Mouse (Mus musculus) heart, adult 2 months (tissue): ENCODE results near the gene Bend5. TPM values are rescaled to one million over a fixed set of nuclear protein-coding genes. Genes with fewer than 3 reads are reported as not detected.

Source experiments
- DNase-seq, 2 experiments: peaks; one replicate each; pipeline ENCODE4 v3.0.0; 2021
- H3K27ac ChIP-seq: fragments of 200-600 bp; 2 replicates; pipeline ENCODE4 v1.8.1; 2022
- H3K27me3 ChIP-seq: fragments of 200-500 bp; 2 replicates; pipeline ENCODE4 v1.6.1; 2012; ENCODE audit warnings: mild to moderate bottlenecking, low read length, inconsistent platforms, mixed read lengths; ENCODE audit not compliant: control insufficient read depth, insufficient read depth
- H3K36me3 ChIP-seq: fragments of 200-500 bp; 2 replicates; pipeline ENCODE4 v1.6.1; 2012; ENCODE audit warnings: low read length, inconsistent platforms; ENCODE audit not compliant: control insufficient read depth, insufficient read depth
- H3K4me1 ChIP-seq: fragments of 200-500 bp; 2 replicates; pipeline ENCODE4 v1.6.1; 2011; ENCODE audit warnings: low read length; ENCODE audit not compliant: control insufficient read depth, insufficient read depth
- H3K4me3 ChIP-seq: fragments of 200-600 bp; 2 replicates; pipeline ENCODE4 v1.8.1; 2022
- H3K79me2 ChIP-seq: fragments of 200-500 bp; replicated peaks from 2 replicates; pipeline ENCODE4 v1.6.1; 2012; ENCODE audit warnings: mild to moderate bottlenecking, inconsistent platforms, low read length, moderate library complexity, mixed read lengths; ENCODE audit not compliant: control insufficient read depth, insufficient read depth
- H3K9ac ChIP-seq: fragments of 200-500 bp; 2 replicates; pipeline ENCODE4 v1.6.1; 2012; ENCODE audit warnings: low read depth, mild to moderate bottlenecking, control low read depth, inconsistent platforms, low read length, mixed read lengths
- CTCF ChIP-seq: fragments of 200-600 bp; IDR thresholded peaks from 2 replicates; pipeline ENCODE4 v1.8.1; 2022; ENCODE audit warnings: antibody characterized with exemption, mild to moderate bottlenecking, moderate library complexity
- EP300 ChIP-seq: fragments of 200-500 bp; IDR thresholded peaks from 2 replicates; pipeline ENCODE4 v1.6.1; 2011; ENCODE audit warnings: low read depth, low read length, control low read depth; ENCODE audit not compliant: insufficient read depth
- POLR2A ChIP-seq: fragments of 200-500 bp; IDR thresholded peaks from 2 replicates; pipeline ENCODE4 v1.6.1; 2011; ENCODE audit warnings: mild to moderate bottlenecking, low read depth, low read length, control low read depth; ENCODE audit not compliant: insufficient read depth
- WGBS: fragments of 180-500 bp; shearing (Covaris S2); methylation state at CpG from one replicate; pipeline ENCODE4 v1.1.7; 2018; 5-methylcytosine and 5-hydroxymethylcytosine counted together
- intact Hi-C: fragments of 180-260 bp; cut with DNase I; formaldehyde crosslinking; loops from one replicate; pipeline ENCODE4 v1.15.1; 2025
- polyA plus RNA-seq: library from polyadenylated mRNA; depleted of rRNA; stranded (reverse); fragments of >200 nt; gene quantifications from 2 replicates; pipeline ENCODE4 v1.2.3, GENCODE M21; 2012
- total RNA-seq, 2 experiments: library from RNA; stranded (reverse); gene quantifications; 2 replicates each; pipeline ENCODE4 v1.2.3; 2021

Gene Bend5
- total and polyA plus RNA-seq, 3 experiments, result 3.8 to 8.1 (median 5.4) TPM

GRCm38 (mm10) chr4:111416551-111416950, 1.7 kb downstream of the Bend5 start:
- intact Hi-C loops, result no loop called here
- H3K79me2 ChIP-seq, result no peaks in the 10 kb centered on the region
- no peak overlapping the region for H3K9ac ChIP-seq
- DNase-seq, result no peak
- H3K4me3 ChIP-seq, result no peak overlapping the region
- peaks cover 7% of the 10 kb centered on the region for H3K36me3 ChIP-seq
- H3K4me1 ChIP-seq, result peaks cover 4% of the 10 kb centered on the region
- 49% methylated on average over 3 of the region's 3 CpGs for WGBS
- H3K27ac ChIP-seq, result no peak overlapping the region
- TF ChIP-seq EP300 (no peak), CTCF (no peak), POLR2A (no peak)
- H3K27me3 ChIP-seq, result no peaks in the 10 kb centered on the region

- DNase-seq, result no peak
- intact Hi-C loops, result no loop called here
- Histone ChIP-seq H3K9ac (no peak overlapping the region), H3K4me3 (no peak overlapping the region), H3K27me3 (no peaks in the 10 kb centered on the region), H3K27ac (no peak overlapping the region), H3K36me3 (peaks cover 7% of the 10 kb centered on the region), H3K79me2 (no peaks in the 10 kb centered on the region), H3K4me1 (peaks cover 4% of the 10 kb centered on the region)
- WGBS, result 92% methylated on average over 5 of the region's 5 CpGs
- no peak for TF ChIP-seq EP300
Measured at GRCm38 (mm10) chr4:111417716-111418115, 2.9 kb downstream of the Bend5 start.

DNA sequence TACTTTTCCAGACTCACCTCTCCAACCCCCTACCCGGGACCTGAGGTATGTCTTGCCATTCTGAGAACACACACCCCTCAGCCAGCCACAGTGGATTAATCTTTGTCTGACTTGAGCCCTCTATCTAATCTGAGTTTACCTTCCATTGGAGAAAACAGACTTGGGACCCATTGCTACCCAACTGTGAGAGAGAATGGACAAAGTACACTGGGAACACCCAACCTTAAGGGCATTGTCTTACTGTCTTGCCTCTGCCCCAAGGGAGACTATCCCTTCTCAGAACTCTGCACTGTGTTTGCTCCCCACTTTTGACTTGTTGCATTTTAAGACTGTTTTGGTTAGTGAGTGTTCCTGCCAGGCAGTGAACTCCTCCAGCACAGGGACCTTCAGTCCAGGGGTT, 4.7 kb downstream of the Bend5 start:
- H3K4me1 ChIP-seq, result peaks cover 4% of the 10 kb centered on the region
- DNase-seq, result no peak
- intact Hi-C loops, result no loop called here
- WGBS, result 84% methylated on average over 1 of the region's 1 CpGs
- no peak for TF ChIP-seq EP300
- no peak for TF ChIP-seq POLR2A
- TF ChIP-seq CTCF, result no peak
- no peak overlapping the region for H3K9ac ChIP-seq
- H3K36me3 ChIP-seq, result peaks cover 7% of the 10 kb centered on the region
- H3K27me3 ChIP-seq, result no peaks in the 10 kb centered on the region
- no peaks in the 10 kb centered on the region for H3K79me2 ChIP-seq
- no peak overlapping the region for H3K27ac ChIP-seq
- no peak overlapping the region for H3K4me3 ChIP-seq

DNA sequence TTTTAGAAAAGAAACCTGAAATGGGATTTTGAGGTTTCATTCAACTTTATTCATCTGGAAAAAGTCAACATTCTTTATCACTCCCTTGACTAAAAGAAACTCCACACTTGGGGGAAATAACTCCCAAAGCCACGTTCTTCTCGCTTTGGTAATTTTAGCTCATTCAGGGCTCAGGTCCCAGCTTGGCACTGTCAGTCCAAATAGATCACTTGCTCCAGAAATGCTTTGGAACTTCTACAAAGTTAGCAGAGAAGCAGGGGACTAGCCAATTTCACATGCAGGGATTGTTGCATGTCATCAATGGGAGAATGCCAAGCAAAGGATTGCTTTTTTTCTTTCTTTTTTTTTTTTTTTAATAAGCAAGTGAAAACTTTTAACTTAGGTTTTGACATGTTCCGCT, 5.2 kb downstream of the Bend5 start:
- 56% methylated on average over 3 of the region's 3 CpGs for WGBS
- TF ChIP-seq POLR2A (no peak), EP300 (no peak), CTCF (no peak)
- peak in 1 of 2 experiments; percentile 53 for DNase-seq
- Histone ChIP-seq H3K4me3 (no peak overlapping the region), H3K36me3 (peaks cover 7% of the 10 kb centered on the region), H3K9ac (no peak overlapping the region), H3K4me1 (peaks cover 4% of the 10 kb centered on the region), H3K27me3 (no peaks in the 10 kb centered on the region), H3K27ac (no peak overlapping the region), H3K79me2 (no peaks in the 10 kb centered on the region)
- intact Hi-C loops, result no loop called here

DNA sequence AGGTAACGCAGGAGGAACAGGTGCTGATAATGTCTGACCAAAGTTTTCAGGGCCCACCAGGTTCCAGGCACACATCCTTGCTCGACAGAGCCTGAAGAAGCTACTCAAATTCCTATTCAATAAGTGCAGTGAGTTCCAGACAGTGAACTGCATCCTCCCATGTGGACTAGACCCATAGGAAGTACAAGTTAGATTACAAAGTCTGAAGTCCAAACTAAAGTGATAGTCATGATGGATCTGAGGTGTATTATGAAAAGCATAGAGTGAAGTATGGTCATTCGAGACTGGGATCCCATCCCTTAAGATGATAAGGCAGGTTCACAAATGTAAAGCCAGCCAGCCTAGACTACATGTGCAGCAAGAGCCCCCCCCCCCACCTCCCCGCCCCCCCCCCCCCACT, 6.1 kb downstream of the Bend5 start:
- Histone ChIP-seq H3K4me3 (no peak overlapping the region), H3K9ac (no peak overlapping the region), H3K36me3 (peaks cover 7% of the 10 kb centered on the region), H3K27ac (no peak overlapping the region), H3K79me2 (no peaks in the 10 kb centered on the region), H3K4me1 (peaks cover 6% of the 10 kb centered on the region), H3K27me3 (no peaks in the 10 kb centered on the region)
- DNase-seq, result no peak
- no peak for TF ChIP-seq POLR2A
- 86% methylated on average over 4 of the region's 4 CpGs for WGBS
- intact Hi-C loops, result no loop called here

GRCm38 (mm10) chr4:111421785-111422184, 7.0 kb downstream of the Bend5 start:
- no peak for DNase-seq
- 85% methylated on average over 6 of the region's 6 CpGs for WGBS
- Histone ChIP-seq H3K36me3 (peaks cover 7% of the 10 kb centered on the region), H3K9ac (no peak overlapping the region), H3K27me3 (no peaks in the 10 kb centered on the region), H3K27ac (no peak overlapping the region), H3K4me1 (peaks cover 4% of the 10 kb centered on the region), H3K4me3 (no peak overlapping the region), H3K79me2 (no peaks in the 10 kb centered on the region)
- intact Hi-C loops, result no loop called here
- no peak for TF ChIP-seq EP300
- no peak for TF ChIP-seq POLR2A
- no peak for TF ChIP-seq CTCF

- TF ChIP-seq CTCF (no peak), POLR2A (no peak), EP300 (no peak)
- H3K27ac ChIP-seq, result no peak overlapping the region
- peaks cover 4% of the 10 kb centered on the region for H3K4me1 ChIP-seq
- H3K36me3 ChIP-seq, result peaks cover 6% of the 10 kb centered on the region
- no peak for DNase-seq
- 94% methylated on average over 1 of the region's 1 CpGs for WGBS
- intact Hi-C loops, result no loop called here
- no peak overlapping the region for H3K9ac ChIP-seq
- H3K79me2 ChIP-seq, result no peaks in the 10 kb centered on the region
- no peak overlapping the region for H3K4me3 ChIP-seq
- no peaks in the 10 kb centered on the region for H3K27me3 ChIP-seq
Measured at GRCm38 (mm10) chr4:111424371-111424950, 9.7 kb downstream of the Bend5 start.
